Mouse (Mus musculus): ENCODE measurements around the gene Mtap. TPM values are rescaled to one million over a fixed set of nuclear protein-coding genes. Genes with fewer than 3 reads are reported as not detected.

Mtap gene
- polyA plus RNA-seq, 1 experiment from 2014 or later = 58.5 TPM

DNA sequence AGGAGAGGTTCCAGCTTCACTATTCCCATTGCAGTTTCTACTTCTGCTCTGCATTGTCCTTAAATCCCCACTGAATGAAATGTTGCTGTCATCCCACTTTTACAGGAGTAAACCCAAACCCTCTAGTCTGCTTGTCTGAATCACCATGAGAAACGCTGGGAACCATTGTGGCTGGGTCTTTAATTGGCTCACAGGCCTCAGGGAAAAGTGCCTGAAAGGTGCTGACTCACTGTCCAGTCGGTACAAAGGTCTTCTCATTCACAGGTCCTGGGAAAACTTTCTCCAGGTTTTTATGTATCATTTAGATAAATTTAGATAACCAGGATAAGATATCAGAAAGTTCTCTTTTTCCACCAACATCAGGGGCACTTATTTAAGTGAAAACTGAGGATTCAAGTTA lies 31.4 kb upstream of the Mtap start:
- Histone ChIP-seq H3K9me3 (ENCODE audit: control insufficient read depth, low read length) (no peaks in the 10 kb centered on the region), H3K36me3 (ENCODE audit: control insufficient read depth, insufficient read depth, low read length) (no peaks in the 10 kb centered on the region), H3K4me3 (ENCODE audit: control insufficient read depth in 1 of 2, insufficient read depth in 1 of 2, low read depth in 1 of 2, low read length in 2 of 2) (no peak overlapping the region), H3K27ac (replicated peaks in 1 of 2; ENCODE audit: control insufficient read depth in 1 of 2, insufficient read depth in 1 of 2, low read depth in 2 of 2, low read length in 2 of 2) (no peak overlapping the region), H3K4me2 (ENCODE audit: low read length) (no peak overlapping the region), H3K27me3 (ENCODE audit: control insufficient read depth, insufficient read depth, low read length) (no peaks in the 10 kb centered on the region), H3K4me1 (ENCODE audit: control insufficient read depth in 2 of 2, insufficient read depth in 2 of 2, low read length in 2 of 2) (no peaks in the 10 kb centered on the region), H3K9ac (ENCODE audit: low read length) (no peak overlapping the region)
- 41% methylated on average over 2 of the region's 2 CpGs for WGBS
- no peak for ATAC-seq (ENCODE audit: insufficient number of reproducible peaks, insufficient read depth, low FRiP score, low read depth)

DNA sequence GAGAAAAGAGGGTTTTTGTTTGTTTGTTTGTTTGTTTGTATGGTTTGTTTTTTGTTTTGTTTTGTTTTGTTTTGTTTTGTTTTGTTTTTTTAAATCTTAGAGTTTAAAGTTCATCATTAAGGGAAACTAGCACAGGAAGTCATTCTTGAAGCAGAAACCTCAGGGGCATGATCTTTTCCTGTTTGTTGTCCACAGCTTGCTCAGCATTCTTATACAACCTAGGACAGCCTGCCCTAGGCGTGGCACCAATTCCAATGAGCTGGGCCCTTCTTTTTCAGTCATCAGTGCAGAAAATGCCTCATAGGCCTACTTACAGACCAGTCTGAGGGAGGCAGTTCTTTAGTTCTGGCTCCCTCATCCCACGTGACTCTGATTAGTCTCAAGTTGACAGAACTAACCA lies 30.4 kb upstream of the Mtap start:
- H3K9ac ChIP-seq (ENCODE audit: low read length) = no peak overlapping the region
- H3K4me3 ChIP-seq (ENCODE audit: control insufficient read depth in 1 of 2, insufficient read depth in 1 of 2, low read depth in 1 of 2, low read length in 2 of 2) = no peak overlapping the region
- no peak for ATAC-seq (ENCODE audit: insufficient number of reproducible peaks, insufficient read depth, low FRiP score, low read depth)
- no peaks in the 10 kb centered on the region for H3K27me3 ChIP-seq (ENCODE audit: control insufficient read depth, insufficient read depth, low read length)
- 67% methylated on average over 2 of the region's 2 CpGs for WGBS
- H3K9me3 ChIP-seq (ENCODE audit: control insufficient read depth, low read length) = no peaks in the 10 kb centered on the region
- H3K36me3 ChIP-seq (ENCODE audit: control insufficient read depth, insufficient read depth, low read length) = no peaks in the 10 kb centered on the region
- H3K4me1 ChIP-seq (ENCODE audit: control insufficient read depth in 2 of 2, insufficient read depth in 2 of 2, low read length in 2 of 2) = no peaks in the 10 kb centered on the region
- no peak overlapping the region for H3K27ac ChIP-seq (replicated peaks in 1 of 2; ENCODE audit: control insufficient read depth in 1 of 2, insufficient read depth in 1 of 2, low read depth in 2 of 2, low read length in 2 of 2)
- no peak overlapping the region for H3K4me2 ChIP-seq (ENCODE audit: low read length)

DNA sequence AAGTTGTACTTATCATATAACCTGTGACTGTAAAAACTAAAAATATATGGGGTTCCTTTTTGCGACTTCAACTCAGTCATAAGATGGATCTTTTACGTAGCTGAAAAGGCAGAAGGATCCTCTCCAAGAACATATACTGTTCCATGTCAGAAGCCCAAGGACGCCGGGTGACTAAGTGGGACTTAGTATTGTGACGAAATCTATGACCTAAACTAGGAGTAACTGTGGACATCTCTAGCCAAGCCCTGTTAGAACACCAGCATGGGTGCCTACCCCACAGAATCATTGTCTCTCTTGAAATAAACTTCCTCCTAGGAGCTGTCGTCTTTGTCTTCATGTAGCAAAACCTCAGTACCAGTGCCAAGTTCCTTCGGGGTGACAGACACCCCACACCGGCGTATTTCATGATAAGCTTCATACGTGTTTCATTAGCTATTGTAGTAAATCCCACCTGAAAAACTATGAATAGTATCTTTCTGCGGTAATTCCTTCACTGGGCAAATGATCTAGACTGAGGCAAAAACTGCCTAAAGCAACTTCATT lies 24.7 kb upstream of the Mtap start:
- H3K27me3 ChIP-seq (ENCODE audit: control insufficient read depth, insufficient read depth, low read length) = no peaks in the 10 kb centered on the region
- no peak overlapping the region for H3K27ac ChIP-seq (replicated peaks in 1 of 2; ENCODE audit: control insufficient read depth in 1 of 2, insufficient read depth in 1 of 2, low read depth in 2 of 2, low read length in 2 of 2)
- ATAC-seq (ENCODE audit: insufficient number of reproducible peaks, insufficient read depth, low FRiP score, low read depth) = no peak
- H3K9ac ChIP-seq (ENCODE audit: low read length) = no peak overlapping the region
- no peaks in the 10 kb centered on the region for H3K36me3 ChIP-seq (ENCODE audit: control insufficient read depth, insufficient read depth, low read length)
- no peak overlapping the region for H3K4me3 ChIP-seq (ENCODE audit: control insufficient read depth in 1 of 2, insufficient read depth in 1 of 2, low read depth in 1 of 2, low read length in 2 of 2)
- no peak overlapping the region for H3K4me2 ChIP-seq (ENCODE audit: low read length)
- 85% methylated on average over 11 of the region's 11 CpGs for WGBS
- no peaks in the 10 kb centered on the region for H3K9me3 ChIP-seq (ENCODE audit: control insufficient read depth, low read length)
- H3K4me1 ChIP-seq (ENCODE audit: control insufficient read depth in 2 of 2, insufficient read depth in 2 of 2, low read length in 2 of 2) = no peaks in the 10 kb centered on the region

DNA sequence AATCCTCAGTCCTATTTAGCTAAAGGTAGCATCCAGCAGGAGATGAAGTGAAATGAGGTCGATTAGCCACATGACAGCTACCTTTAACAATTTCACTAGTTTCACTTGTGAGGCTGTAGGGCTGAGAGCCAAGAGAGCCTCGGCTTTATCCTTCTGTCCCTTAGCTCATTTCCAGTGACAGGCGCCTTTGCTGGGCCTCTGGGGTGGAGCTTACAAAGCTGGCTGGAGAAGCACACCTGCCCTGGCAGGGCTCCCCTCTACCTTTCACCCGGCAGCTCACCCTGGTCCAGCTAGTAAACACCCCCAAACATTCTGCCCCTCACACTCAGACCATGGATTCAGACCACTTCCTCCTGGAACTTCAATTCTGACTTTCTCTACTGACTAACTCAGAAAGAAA lies 24.1 kb upstream of the Mtap start:
- H3K4me1 ChIP-seq (ENCODE audit: control insufficient read depth in 2 of 2, insufficient read depth in 2 of 2, low read length in 2 of 2) = no peaks in the 10 kb centered on the region
- no peaks in the 10 kb centered on the region for H3K36me3 ChIP-seq (ENCODE audit: control insufficient read depth, insufficient read depth, low read length)
- H3K4me2 ChIP-seq (ENCODE audit: low read length) = no peak overlapping the region
- H3K9me3 ChIP-seq (ENCODE audit: control insufficient read depth, low read length) = no peaks in the 10 kb centered on the region
- no peak overlapping the region for H3K4me3 ChIP-seq (ENCODE audit: control insufficient read depth in 1 of 2, insufficient read depth in 1 of 2, low read depth in 1 of 2, low read length in 2 of 2)
- H3K9ac ChIP-seq (ENCODE audit: low read length) = no peak overlapping the region
- no peak for ATAC-seq (ENCODE audit: insufficient number of reproducible peaks, insufficient read depth, low FRiP score, low read depth)
- WGBS = 47% methylated on average over 4 of the region's 4 CpGs
- H3K27me3 ChIP-seq (ENCODE audit: control insufficient read depth, insufficient read depth, low read length) = no peaks in the 10 kb centered on the region
- no peak overlapping the region for H3K27ac ChIP-seq (replicated peaks in 1 of 2; ENCODE audit: control insufficient read depth in 1 of 2, insufficient read depth in 1 of 2, low read depth in 2 of 2, low read length in 2 of 2)

DNA sequence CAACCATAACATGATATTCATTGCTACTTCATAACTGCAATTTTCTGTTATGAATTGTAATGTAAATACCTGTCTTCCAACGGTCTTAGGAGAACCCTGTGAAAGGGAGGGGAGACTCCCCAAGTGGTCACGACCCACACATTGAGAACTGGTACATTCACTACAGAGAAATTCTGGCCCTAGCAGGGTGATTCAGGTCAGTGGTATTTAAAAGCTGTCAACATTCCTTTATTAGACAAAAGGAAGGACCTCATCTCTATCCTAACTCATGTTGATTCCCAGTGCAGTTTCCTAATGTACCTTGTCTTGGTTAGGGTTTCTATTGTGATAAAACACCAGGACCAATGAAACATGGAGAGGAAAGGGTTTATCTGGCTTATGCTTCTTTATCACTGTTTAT lies 20.9 kb upstream of the Mtap start:
- 66% methylated on average over 2 of the region's 2 CpGs for WGBS
- H3K9ac ChIP-seq (ENCODE audit: low read length) = no peak overlapping the region
- H3K27me3 ChIP-seq (ENCODE audit: control insufficient read depth, insufficient read depth, low read length) = no peaks in the 10 kb centered on the region
- H3K36me3 ChIP-seq (ENCODE audit: control insufficient read depth, insufficient read depth, low read length) = no peaks in the 10 kb centered on the region
- no peak for ATAC-seq (ENCODE audit: insufficient number of reproducible peaks, insufficient read depth, low FRiP score, low read depth)
- H3K4me3 ChIP-seq (ENCODE audit: control insufficient read depth in 1 of 2, insufficient read depth in 1 of 2, low read depth in 1 of 2, low read length in 2 of 2) = no peak overlapping the region
- H3K9me3 ChIP-seq (ENCODE audit: control insufficient read depth, low read length) = no peaks in the 10 kb centered on the region
- no peak overlapping the region for H3K27ac ChIP-seq (replicated peaks in 1 of 2; ENCODE audit: control insufficient read depth in 1 of 2, insufficient read depth in 1 of 2, low read depth in 2 of 2, low read length in 2 of 2)
- H3K4me2 ChIP-seq (ENCODE audit: low read length) = no peak overlapping the region
- H3K4me1 ChIP-seq (ENCODE audit: control insufficient read depth in 2 of 2, insufficient read depth in 2 of 2, low read length in 2 of 2) = no peaks in the 10 kb centered on the region

DNA sequence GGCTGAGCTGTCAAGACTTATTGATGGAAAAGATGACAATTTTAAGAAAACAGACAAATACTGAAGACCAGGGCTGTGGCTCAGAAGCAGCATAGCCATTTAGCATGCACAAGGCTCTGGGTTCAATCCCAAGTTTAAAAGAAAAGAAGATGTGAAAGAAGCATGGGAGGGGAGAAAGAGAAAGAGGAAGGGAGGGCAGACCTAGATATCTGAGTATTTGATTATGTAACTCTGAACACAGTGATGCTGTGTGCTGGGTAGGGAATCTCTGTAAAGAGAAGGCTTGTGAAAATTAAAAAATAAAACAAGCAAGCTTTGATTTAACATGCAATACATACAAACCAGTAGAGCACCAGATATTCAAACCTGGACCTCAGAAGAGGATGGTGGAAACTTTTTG lies 17.0 kb upstream of the Mtap start:
- Histone ChIP-seq H3K36me3 (ENCODE audit: control insufficient read depth, insufficient read depth, low read length) (no peaks in the 10 kb centered on the region), H3K9ac (ENCODE audit: low read length) (no peak overlapping the region), H3K4me1 (ENCODE audit: control insufficient read depth in 2 of 2, insufficient read depth in 2 of 2, low read length in 2 of 2) (peaks cover 0 to 7% of the 10 kb centered on the region in 2 experiments; a peak in 1 of 4 replicates), H3K27me3 (ENCODE audit: control insufficient read depth, insufficient read depth, low read length) (no peaks in the 10 kb centered on the region), H3K4me2 (ENCODE audit: low read length) (no peak overlapping the region), H3K4me3 (ENCODE audit: control insufficient read depth in 1 of 2, insufficient read depth in 1 of 2, low read depth in 1 of 2, low read length in 2 of 2) (no peak overlapping the region), H3K27ac (replicated peaks in 1 of 2; ENCODE audit: control insufficient read depth in 1 of 2, insufficient read depth in 1 of 2, low read depth in 2 of 2, low read length in 2 of 2) (no peak overlapping the region), H3K9me3 (ENCODE audit: control insufficient read depth, low read length) (no peaks in the 10 kb centered on the region)
- no peak for ATAC-seq (ENCODE audit: insufficient number of reproducible peaks, insufficient read depth, low FRiP score, low read depth)

DNA sequence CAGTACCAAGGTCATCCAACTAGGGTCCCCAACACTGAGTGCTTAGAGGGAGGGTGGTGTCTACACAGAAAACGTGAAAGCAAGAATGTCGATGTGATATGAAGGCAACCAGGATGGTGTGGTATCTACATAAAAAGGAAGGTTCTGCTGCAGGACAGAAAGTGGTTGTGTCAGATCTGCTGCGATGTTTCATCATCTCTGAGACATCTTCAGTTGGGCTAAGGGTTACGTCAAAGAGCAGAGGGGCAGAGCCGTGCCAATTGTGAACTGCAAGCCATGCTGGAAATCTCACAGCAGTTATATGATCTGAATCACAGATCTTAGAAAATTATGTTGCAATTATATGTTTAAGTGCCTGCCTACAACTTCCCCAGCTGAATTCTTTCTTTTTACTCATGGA lies 16.6 kb upstream of the Mtap start:
- Histone ChIP-seq H3K4me1 (ENCODE audit: control insufficient read depth in 2 of 2, insufficient read depth in 2 of 2, low read length in 2 of 2) (peaks cover 0 to 7% of the 10 kb centered on the region in 2 experiments; a peak in 1 of 4 replicates), H3K4me2 (ENCODE audit: low read length) (no peak overlapping the region), H3K9ac (ENCODE audit: low read length) (no peak overlapping the region), H3K27ac (replicated peaks in 1 of 2; ENCODE audit: control insufficient read depth in 1 of 2, insufficient read depth in 1 of 2, low read depth in 2 of 2, low read length in 2 of 2) (no peak overlapping the region), H3K36me3 (ENCODE audit: control insufficient read depth, insufficient read depth, low read length) (no peaks in the 10 kb centered on the region), H3K9me3 (ENCODE audit: control insufficient read depth, low read length) (no peaks in the 10 kb centered on the region), H3K4me3 (ENCODE audit: control insufficient read depth in 1 of 2, insufficient read depth in 1 of 2, low read depth in 1 of 2, low read length in 2 of 2) (no peak overlapping the region), H3K27me3 (ENCODE audit: control insufficient read depth, insufficient read depth, low read length) (no peaks in the 10 kb centered on the region)
- 86% methylated on average over 5 of the region's 5 CpGs for WGBS
- no peak for ATAC-seq (ENCODE audit: insufficient number of reproducible peaks, insufficient read depth, low FRiP score, low read depth)

Data from heart, embryonic 14.5 days (tissue).